Comparison of ENCODE assay signal across 15 mouse cellular contexts in genomic region chr13:81368987-81369386, GRCm38 (mm10).
A peak's percentile ranks its signal among the peaks of the same experiment; 100 is the strongest.
DNase-seq lines count a peak whose midpoint lies in the region; ATAC-seq and TF ChIP-seq lines count a peak whose summit lies in the region.
"Had no signal": no experiment of that assay in that cellular context is flagged by ENCODE, and none has a peak within 500 bp of the region (broad histone marks: within the 10 kb centered on the region; RNA-seq: fewer than 3 reads in every experiment).

No protein-coding gene starts in this region.

- H3K9me3 ChIP-seq in liver, postnatal 0 days (ENCODE audit: low read length) = no peaks in the 10 kb centered on the region
- no peaks in the 10 kb centered on the region for H3K9me3 ChIP-seq in heart, postnatal 0 days (replicated peaks; ENCODE audit: control insufficient read depth, low read length)
- H3K9me3 ChIP-seq: forebrain, embryonic 13.5 days; G1E; limb, embryonic 12.5 days; lung, embryonic 15.5 days had no signal

- H3K4me2 ChIP-seq in liver, postnatal 0 days (ENCODE audit: low read depth, low read length) = no peak overlapping the region
- no peak overlapping the region for H3K4me2 ChIP-seq in heart, postnatal 0 days (ENCODE audit: low read depth, low read length)
- H3K4me2 ChIP-seq: forebrain, embryonic 13.5 days; limb, embryonic 12.5 days; lung, embryonic 15.5 days had no signal

- H3K4me1 ChIP-seq in liver, postnatal 0 days (ENCODE audit: insufficient read depth) = no peaks in the 10 kb centered on the region; the same call in 1 of the 2 replicates
- no peaks in the 10 kb centered on the region for H3K4me1 ChIP-seq in heart, postnatal 0 days (ENCODE audit: control insufficient read depth, insufficient read depth)
- H3K4me1 ChIP-seq: forebrain, embryonic 13.5 days; limb, embryonic 12.5 days; lung, embryonic 15.5 days had no signal

- ATAC-seq in liver, postnatal 0 days = no peak
- peak; percentile 36; the same call in 1 of the 2 replicates for ATAC-seq in heart, postnatal 0 days (ENCODE audit: insufficient read depth, low read depth)
- no peak for ATAC-seq in CD4-positive, CD25-positive, alpha-beta regulatory T cell, adult 4 months
- ATAC-seq: midbrain, embryonic 16.5 days had no signal

- no peak for TF ChIP-seq CTCF in liver, postnatal 0 days (IDR thresholded peaks at IDR 0.05; ENCODE audit: low read depth)
- TF ChIP-seq CTCF in heart, postnatal 0 days (IDR thresholded peaks at IDR 0.05; ENCODE audit: low read depth) = no peak

- 31% methylated on average over 4 of the region's 4 CpGs for WGBS in liver, postnatal 0 days (ENCODE audit: insufficient replicate concordance)
- WGBS in heart, postnatal 0 days = 6% methylated on average over 4 of the region's 4 CpGs

- no peak overlapping the region for H3K4me3 ChIP-seq in liver, postnatal 0 days (ENCODE audit: low read depth, low read length)
- no peak overlapping the region for H3K4me3 ChIP-seq in heart, postnatal 0 days (ENCODE audit: low read depth, low read length)
- H3K4me3 ChIP-seq: forebrain, embryonic 13.5 days; layer of hippocampus, adult 2 months; left cerebral cortex, adult 2 months; limb, embryonic 12.5 days; lung, embryonic 15.5 days had no signal

- no peak for TF ChIP-seq EP300 in liver, postnatal 0 days (IDR thresholded peaks at IDR 0.05; ENCODE audit: low read depth)
- no peak for TF ChIP-seq EP300 in heart, postnatal 0 days (IDR thresholded peaks at IDR 0.05; ENCODE audit: low read depth)

- H3K27me3 ChIP-seq in liver, postnatal 0 days (ENCODE audit: insufficient read depth, low read length) = no peaks in the 10 kb centered on the region
- H3K27me3 ChIP-seq in heart, postnatal 0 days (ENCODE audit: control insufficient read depth, insufficient read depth, low read length) = no peaks in the 10 kb centered on the region
- H3K27me3 ChIP-seq: forebrain, embryonic 13.5 days; limb, embryonic 12.5 days; lung, embryonic 15.5 days had no signal

- H3K9ac ChIP-seq in liver, postnatal 0 days (replicated peaks) = no peak overlapping the region
- H3K9ac ChIP-seq in heart, postnatal 0 days (replicated peaks; ENCODE audit: low read depth, low read length) = no peak overlapping the region; the same call in 1 of the 2 replicates
- H3K9ac ChIP-seq: forebrain, embryonic 13.5 days; limb, embryonic 12.5 days; lung, embryonic 15.5 days had no signal

- intact Hi-C loops in heart, postnatal 25 days (cut with DNase I) = loop anchor here (1.0 to 5.0 kb wide), 3 partner anchors 407 to 507 kb away; no protein-coding TSS in a partner anchor

- no peaks in the 10 kb centered on the region for H3K36me3 ChIP-seq in liver, postnatal 0 days (replicated peaks; ENCODE audit: insufficient read depth, low read length)
- no peaks in the 10 kb centered on the region for H3K36me3 ChIP-seq in heart, postnatal 0 days (replicated peaks; ENCODE audit: control insufficient read depth, insufficient read depth, low read length)
- H3K36me3 ChIP-seq: G1E; limb, embryonic 12.5 days; lung, embryonic 15.5 days had no signal

- DNase-seq in heart, adult 18-20 months = peak; percentile 39 to 43
- DNase-seq in heart, postnatal 25 days (ENCODE audit: low spot score) = no peak
- peak; percentile 21 for DNase-seq in liver, postnatal 0 days
- no peak for DNase-seq in liver
- DNase-seq in heart, postnatal 0 days (ENCODE audit: low spot score) = no peak
- peak; percentile 19 for DNase-seq in kidney, postnatal 10 days
- no peak for DNase-seq in urinary bladder, postnatal 14 days (ENCODE audit: low spot score)

- H3K27ac ChIP-seq in liver, postnatal 0 days (ENCODE audit: low read depth) = peak overlapping the region; percentile 46
- H3K27ac ChIP-seq in heart, postnatal 0 days (ENCODE audit: low read depth) = no peak overlapping the region; the same call in 1 of the 2 replicates
- H3K27ac ChIP-seq: forebrain, embryonic 13.5 days; layer of hippocampus, adult 2 months; left cerebral cortex, adult 2 months; limb, embryonic 12.5 days; lung, embryonic 15.5 days had no signal

Comparison
In these comparisons a context has a peak if more than half of its experiments do, and no peak if none do; other contexts are left out.
1. DNase-seq: peak in heart, adult 18-20 months (2 of 2), liver, postnatal 0 days (single experiment) and kidney, postnatal 10 days (single experiment); none in heart, postnatal 25 days (single experiment), liver (single experiment), heart, postnatal 0 days (single experiment) and urinary bladder, postnatal 14 days (single experiment).